Mouse (Mus musculus) liver, adult (tissue): ENCODE data around the gene Hist1h2bg.

Experiments used
- GATA4 ChIP-seq: IDR thresholded peaks from 2 replicates; pipeline ENCODE4 v1.6.1; 2014; ENCODE audit warnings: mild to moderate bottlenecking, low read length; ENCODE audit not compliant: insufficient replicate concordance

Gene Hist1h2bg

GRCm38 (mm10) chr13:23577835-23578234 is 6.6 kb downstream of the Hist1h2bg start:
- TF ChIP-seq GATA4: no peak

- no peak for TF ChIP-seq GATA4
Measured at GRCm38 (mm10) chr13:23581408-23582218, 10.4 kb downstream of the Hist1h2bg start, which contains the start of gene Hist1h4d. Gene Hist1h4d (plus strand): TSS chr13:23581598.

GRCm38 (mm10) chr13:23582219-23583056 is 11.2 kb downstream of the Hist1h2bg start:
- TF ChIP-seq GATA4: no peak

- no peak for TF ChIP-seq GATA4
Measured at GRCm38 (mm10) chr13:23583387-23584068, 12.3 kb downstream of the Hist1h2bg start.

- no peak for TF ChIP-seq GATA4
Measured at GRCm38 (mm10) chr13:23584331-23584730, 13.1 kb downstream of the Hist1h2bg start.

GRCm38 (mm10) chr13:23585029-23585441 is 13.8 kb downstream of the Hist1h2bg start:
- no peak for TF ChIP-seq GATA4

- no peak for TF ChIP-seq GATA4
Measured at GRCm38 (mm10) chr13:23586099-23586939, 15.1 kb downstream of the Hist1h2bg start.

- no peak for TF ChIP-seq GATA4
Measured at GRCm38 (mm10) chr13:23586940-23587225, 15.7 kb downstream of the Hist1h2bg start.

- TF ChIP-seq GATA4: no peak
Measured at GRCm38 (mm10) chr13:23591206-23591605, 20.0 kb downstream of the Hist1h2bg start.

- no peak for TF ChIP-seq GATA4
Measured at GRCm38 (mm10) chr13:23592614-23593013, 21.4 kb downstream of the Hist1h2bg start.

- no peak for TF ChIP-seq GATA4
Measured at GRCm38 (mm10) chr13:23593051-23593770, 22.0 kb downstream of the Hist1h2bg start.

GRCm38 (mm10) chr13:23595185-23595584 is 24.0 kb downstream of the Hist1h2bg start:
- TF ChIP-seq GATA4: no peak

GRCm38 (mm10) chr13:23595622-23596372 is 24.6 kb downstream of the Hist1h2bg start:
- TF ChIP-seq GATA4: no peak

GRCm38 (mm10) chr13:23597957-23598356 is 26.8 kb downstream of the Hist1h2bg start:
- TF ChIP-seq GATA4: no peak

GRCm38 (mm10) chr13:23603182-23603699 is 32.0 kb downstream of the Hist1h2bg start:
- TF ChIP-seq GATA4: no peak
